Mouse (Mus musculus): ENCODE measurements around the gene Ntng1. TPM values are rescaled to one million over a fixed set of nuclear protein-coding genes. Genes with fewer than 3 reads are reported as not detected.

The Ntng1 gene
- polyA plus RNA-seq, 1 experiment: 1.6 TPM

GRCm38 (mm10) chr3:110046750-110047149 lies 97.1 kb downstream of the Ntng1 start:
- no peaks in the 10 kb centered on the region for H3K9me3 ChIP-seq (replicated peaks; ENCODE audit: control insufficient read depth, insufficient read depth, low read length, poor library complexity, severe bottlenecking)
- TF ChIP-seq EP300 (IDR thresholded peaks at IDR 0.05; ENCODE audit: insufficient read depth, low read depth, low read length) (no peak), POLR2A (IDR thresholded peaks at IDR 0.05; ENCODE audit: insufficient read depth, low read length) (no peak), CTCF (IDR thresholded peaks at IDR 0.05; ENCODE audit: low read depth, low read length) (no peak)

DNA sequence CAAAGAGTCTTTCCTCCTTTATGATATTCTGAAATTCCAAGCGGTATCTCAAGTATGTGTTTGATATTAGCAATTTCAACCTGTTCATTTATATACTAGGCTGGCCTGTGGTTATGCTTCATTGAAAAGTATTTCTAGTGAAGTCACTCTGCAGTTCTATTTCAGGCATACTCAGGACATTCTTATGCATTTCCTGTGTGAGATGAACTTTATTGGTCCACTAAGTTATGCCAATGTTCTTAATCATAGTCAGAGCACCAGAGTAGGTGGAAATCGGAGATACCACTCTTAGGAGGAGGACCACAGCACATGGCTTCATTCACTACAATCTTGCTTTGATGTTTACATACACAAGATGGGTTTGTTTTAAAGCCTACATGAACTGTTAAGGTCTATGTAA lies 99.6 kb downstream of the Ntng1 start:
- Histone ChIP-seq H3K27ac (ENCODE audit: insufficient read depth, low read length) (no peak overlapping the region), H3K4me3 (ENCODE audit: low read depth, low read length) (no peak overlapping the region), H3K9ac (ENCODE audit: low read depth, poor library complexity, severe bottlenecking) (no peak overlapping the region), H3K4me1 (ENCODE audit: control insufficient read depth, insufficient read depth, low read length) (no peaks in the 10 kb centered on the region), H3K27me3 (ENCODE audit: control insufficient read depth, insufficient read depth, low read length, poor library complexity, severe bottlenecking) (no peaks in the 10 kb centered on the region), H3K9me3 (replicated peaks; ENCODE audit: control insufficient read depth, insufficient read depth, low read length, poor library complexity, severe bottlenecking) (no peaks in the 10 kb centered on the region), H3K36me3 (ENCODE audit: control insufficient read depth, insufficient read depth, low read length, poor library complexity, severe bottlenecking) (no peaks in the 10 kb centered on the region)
- no peak for TF ChIP-seq CTCF (IDR thresholded peaks at IDR 0.05; ENCODE audit: low read depth, low read length)
- TF ChIP-seq EP300 (IDR thresholded peaks at IDR 0.05; ENCODE audit: insufficient read depth, low read depth, low read length): no peak
- no peak for TF ChIP-seq POLR2A (IDR thresholded peaks at IDR 0.05; ENCODE audit: insufficient read depth, low read length)

More at GRCm38 (mm10) chr3:110046750-110047149, 97.1 kb downstream of the Ntng1 start:
- H3K36me3 ChIP-seq (ENCODE audit: control insufficient read depth, insufficient read depth, low read length, poor library complexity, severe bottlenecking): no peaks in the 10 kb centered on the region
- H3K4me1 ChIP-seq (ENCODE audit: control insufficient read depth, insufficient read depth, low read length): no peaks in the 10 kb centered on the region
- no peak overlapping the region for H3K27ac ChIP-seq (ENCODE audit: insufficient read depth, low read length)
- H3K4me3 ChIP-seq (ENCODE audit: low read depth, low read length): no peak overlapping the region
- no peaks in the 10 kb centered on the region; the same call in 1 of the 2 replicates for H3K27me3 ChIP-seq (ENCODE audit: control insufficient read depth, insufficient read depth, low read length, poor library complexity, severe bottlenecking)
- no peak overlapping the region for H3K9ac ChIP-seq (ENCODE audit: low read depth, poor library complexity, severe bottlenecking)

DNA sequence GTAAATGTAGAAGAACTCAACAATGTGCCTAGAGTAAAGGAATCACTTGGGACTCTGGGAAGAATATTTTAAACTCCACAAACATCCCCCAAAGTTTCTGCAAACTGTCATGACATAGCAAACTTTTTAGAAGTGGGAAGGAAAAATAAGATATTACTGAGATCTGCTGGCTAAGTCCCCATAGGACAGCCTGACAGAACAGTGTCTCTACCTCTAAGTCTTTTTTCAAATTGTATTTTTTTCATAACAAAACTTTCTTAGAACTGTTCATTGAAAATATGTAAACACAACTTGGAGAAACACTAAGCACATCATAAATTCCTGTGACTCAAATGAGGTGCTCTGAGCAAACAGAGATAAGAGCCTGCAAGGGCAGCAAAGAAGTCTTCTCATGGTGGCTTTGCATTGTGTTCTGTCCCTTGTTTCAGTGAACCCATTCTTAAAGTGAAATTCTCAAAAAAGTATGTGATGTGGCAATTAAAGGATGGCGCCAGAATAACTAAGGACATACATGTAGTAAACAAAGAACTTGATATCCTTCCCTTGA lies 100.1 kb downstream of the Ntng1 start:
- no peak overlapping the region for H3K4me3 ChIP-seq (ENCODE audit: low read depth, low read length)
- H3K36me3 ChIP-seq (ENCODE audit: control insufficient read depth, insufficient read depth, low read length, poor library complexity, severe bottlenecking): no peaks in the 10 kb centered on the region
- no peaks in the 10 kb centered on the region for H3K27me3 ChIP-seq (ENCODE audit: control insufficient read depth, insufficient read depth, low read length, poor library complexity, severe bottlenecking)
- TF ChIP-seq POLR2A (IDR thresholded peaks at IDR 0.05; ENCODE audit: insufficient read depth, low read length): no peak
- no peak for TF ChIP-seq CTCF (IDR thresholded peaks at IDR 0.05; ENCODE audit: low read depth, low read length)
- no peak for TF ChIP-seq EP300 (IDR thresholded peaks at IDR 0.05; ENCODE audit: insufficient read depth, low read depth, low read length)
- H3K27ac ChIP-seq (ENCODE audit: insufficient read depth, low read length): no peak overlapping the region
- H3K9ac ChIP-seq (ENCODE audit: low read depth, poor library complexity, severe bottlenecking): no peak overlapping the region
- no peaks in the 10 kb centered on the region for H3K4me1 ChIP-seq (ENCODE audit: control insufficient read depth, insufficient read depth, low read length)
- H3K9me3 ChIP-seq (replicated peaks; ENCODE audit: control insufficient read depth, insufficient read depth, low read length, poor library complexity, severe bottlenecking): no peaks in the 10 kb centered on the region

GRCm38 (mm10) chr3:110022783-110023599 lies 120.8 kb downstream of the Ntng1 start:
- no peak for TF ChIP-seq POLR2A (IDR thresholded peaks at IDR 0.05; ENCODE audit: insufficient read depth, low read length)
- TF ChIP-seq CTCF (IDR thresholded peaks at IDR 0.05; ENCODE audit: low read depth, low read length): no peak
- TF ChIP-seq EP300 (IDR thresholded peaks at IDR 0.05; ENCODE audit: insufficient read depth, low read depth, low read length): no peak
- Histone ChIP-seq H3K4me1 (ENCODE audit: control insufficient read depth, insufficient read depth, low read length) (no peaks in the 10 kb centered on the region), H3K27me3 (ENCODE audit: control insufficient read depth, insufficient read depth, low read length, poor library complexity, severe bottlenecking) (no peaks in the 10 kb centered on the region), H3K9ac (ENCODE audit: low read depth, poor library complexity, severe bottlenecking) (no peak overlapping the region), H3K36me3 (ENCODE audit: control insufficient read depth, insufficient read depth, low read length, poor library complexity, severe bottlenecking) (no peaks in the 10 kb centered on the region), H3K27ac (ENCODE audit: insufficient read depth, low read length) (no peak overlapping the region), H3K4me3 (ENCODE audit: low read depth, low read length) (no peak overlapping the region), H3K9me3 (replicated peaks; ENCODE audit: control insufficient read depth, insufficient read depth, low read length, poor library complexity, severe bottlenecking) (no peaks in the 10 kb centered on the region)

GRCm38 (mm10) chr3:110010870-110011626 lies 132.8 kb downstream of the Ntng1 start:
- H3K36me3 ChIP-seq (ENCODE audit: control insufficient read depth, insufficient read depth, low read length, poor library complexity, severe bottlenecking): no peaks in the 10 kb centered on the region
- no peak overlapping the region for H3K27ac ChIP-seq (ENCODE audit: insufficient read depth, low read length)
- no peaks in the 10 kb centered on the region for H3K27me3 ChIP-seq (ENCODE audit: control insufficient read depth, insufficient read depth, low read length, poor library complexity, severe bottlenecking)
- TF ChIP-seq EP300 (IDR thresholded peaks at IDR 0.05; ENCODE audit: insufficient read depth, low read depth, low read length): no peak
- no peak for TF ChIP-seq POLR2A (IDR thresholded peaks at IDR 0.05; ENCODE audit: insufficient read depth, low read length)
- TF ChIP-seq CTCF (IDR thresholded peaks at IDR 0.05; ENCODE audit: low read depth, low read length): no peak
- no peak overlapping the region for H3K4me3 ChIP-seq (ENCODE audit: low read depth, low read length)
- H3K9me3 ChIP-seq (replicated peaks; ENCODE audit: control insufficient read depth, insufficient read depth, low read length, poor library complexity, severe bottlenecking): no peaks in the 10 kb centered on the region; the same call in 1 of the 2 replicates
- H3K9ac ChIP-seq (ENCODE audit: low read depth, poor library complexity, severe bottlenecking): no peak overlapping the region
- no peaks in the 10 kb centered on the region for H3K4me1 ChIP-seq (ENCODE audit: control insufficient read depth, insufficient read depth, low read length)
